ENCODE assay signal across 18 mouse cellular contexts in the genomic region with DNA sequence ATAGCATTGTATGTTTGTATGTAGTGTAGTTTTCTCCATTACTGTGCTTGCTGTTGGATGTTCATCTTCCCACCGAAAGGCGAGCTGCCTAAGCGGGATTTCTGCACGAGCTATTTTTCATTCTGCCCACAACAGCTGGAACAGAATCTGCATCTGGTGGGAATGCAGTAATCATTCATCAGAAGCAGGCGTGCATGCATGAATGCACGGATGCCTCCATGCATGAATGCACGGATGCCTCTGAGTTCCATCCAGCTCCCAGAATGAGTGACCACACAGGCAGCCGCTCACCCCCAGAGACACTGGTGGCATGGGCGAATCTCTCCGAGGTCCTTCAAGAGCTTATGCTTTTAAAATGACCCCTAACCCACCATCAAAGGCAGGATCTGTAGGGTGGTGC. TPM values are rescaled to one million over a fixed set of nuclear protein-coding genes. Genes with fewer than 3 reads are reported as not detected.
DNase-seq lines count a peak whose midpoint lies in the region; ATAC-seq and TF ChIP-seq lines count a peak whose summit lies in the region.
"Had no signal": no experiment of that assay in that cellular context is flagged by ENCODE, and none has a peak within 500 bp of the region (broad histone marks: within the 10 kb centered on the region; RNA-seq: fewer than 3 reads in every experiment).

No protein-coding gene starts in this region.

- peak; percentile 40; the same call in 1 of the 2 replicates for TF ChIP-seq EP300 in CH12.LX (IDR thresholded peaks at IDR 0.05; ENCODE audit: low read length)

- H3K4me2 ChIP-seq in forebrain, embryonic 11.5 days (ENCODE audit: low read depth, low read length, severe bottlenecking): no peak overlapping the region
- H3K4me2 ChIP-seq in forebrain, embryonic 16.5 days (ENCODE audit: low read length): no peak overlapping the region
- H3K4me2 ChIP-seq in hindbrain, embryonic 12.5 days (replicated peaks): no peak overlapping the region
- no peak overlapping the region for H3K4me2 ChIP-seq in CH12.LX (ENCODE audit: insufficient read depth, low read depth, poor library complexity, severe bottlenecking)
- no peak overlapping the region for H3K4me2 ChIP-seq in hindbrain, embryonic 16.5 days (ENCODE audit: low read length)
- H3K4me2 ChIP-seq: forebrain, embryonic 15.5 days; midbrain, embryonic 11.5 days had no signal

- H3K9me3 ChIP-seq in forebrain, embryonic 11.5 days (ENCODE audit: control insufficient read depth, low read length): no peaks in the 10 kb centered on the region
- no peaks in the 10 kb centered on the region for H3K9me3 ChIP-seq in forebrain, embryonic 16.5 days (ENCODE audit: control insufficient read depth, low read length)
- H3K9me3 ChIP-seq in hindbrain, embryonic 10.5 days: no peaks in the 10 kb centered on the region
- H3K9me3 ChIP-seq in hindbrain, embryonic 12.5 days (replicated peaks): no peaks in the 10 kb centered on the region
- H3K9me3 ChIP-seq in CH12.LX (replicated peaks; ENCODE audit: low read length): no peaks in the 10 kb centered on the region
- H3K9me3 ChIP-seq in hindbrain, embryonic 16.5 days (ENCODE audit: control insufficient read depth, low read length): no peaks in the 10 kb centered on the region
- H3K9me3 ChIP-seq: forebrain, embryonic 15.5 days had no signal

- TF ChIP-seq POLR2A in CH12.LX (IDR thresholded peaks at IDR 0.05; ENCODE audit: low read depth, low read length): no peak

- peak; percentile 18; the same call in 1 of the 2 replicates for ATAC-seq in forebrain, embryonic 11.5 days (replicated peaks; ENCODE audit: low FRiP score)
- ATAC-seq in forebrain, embryonic 16.5 days: no peak
- ATAC-seq in hindbrain, embryonic 12.5 days (ENCODE audit: low FRiP score): no peak
- ATAC-seq in hindbrain, embryonic 16.5 days: peak; percentile 38; the same call in 1 of the 2 replicates
- ATAC-seq: forebrain, embryonic 15.5 days; intestine, postnatal 0 days had no signal

- H3K36me3 ChIP-seq in forebrain, embryonic 11.5 days (ENCODE audit: control insufficient read depth, insufficient read depth, low read length): no peaks in the 10 kb centered on the region
- no peaks in the 10 kb centered on the region for H3K36me3 ChIP-seq in forebrain, embryonic 16.5 days (ENCODE audit: control insufficient read depth, insufficient read depth)
- H3K36me3 ChIP-seq in hindbrain, embryonic 10.5 days: no peaks in the 10 kb centered on the region
- no peaks in the 10 kb centered on the region for H3K36me3 ChIP-seq in hindbrain, embryonic 12.5 days
- H3K36me3 ChIP-seq in CH12.LX (replicated peaks in 1 of 2; ENCODE audit: control insufficient read depth in 1 of 2, insufficient read depth in 1 of 2, low read length in 1 of 2): no peaks in the 10 kb centered on the region
- no peaks in the 10 kb centered on the region for H3K36me3 ChIP-seq in hindbrain, embryonic 16.5 days (ENCODE audit: control insufficient read depth, insufficient read depth, low read length)
- H3K36me3 ChIP-seq: forebrain, embryonic 15.5 days had no signal

- TF ChIP-seq RAD21 in CH12.LX (IDR thresholded peaks at IDR 0.05; ENCODE audit: low read depth, low read length): no peak

- DNase-seq in forebrain, embryonic 11.5 days (ENCODE audit: low spot score): no peak
- DNase-seq in hindbrain, embryonic 10.5 days (ENCODE audit: low spot score): no peak
- no peak for DNase-seq in CH12.LX (ENCODE audit: extremely low read depth)
- DNase-seq in layer of hippocampus, adult 8-10 months (ENCODE audit: low spot score in 2 of 2): no peak
- DNase-seq: cerebellum, postnatal 36 days; heart, adult 2 months; lung, postnatal 14 days; right cerebral cortex, postnatal 14 days; thymus, postnatal 36 days had no signal

- H3K4me3 ChIP-seq in forebrain, embryonic 11.5 days (ENCODE audit: low read depth, low read length): no peak overlapping the region
- no peak overlapping the region for H3K4me3 ChIP-seq in forebrain, embryonic 16.5 days (replicated peaks; ENCODE audit: low read length)
- H3K4me3 ChIP-seq in hindbrain, embryonic 10.5 days: no peak overlapping the region
- H3K4me3 ChIP-seq in hindbrain, embryonic 12.5 days: no peak overlapping the region
- no peak overlapping the region for H3K4me3 ChIP-seq in CH12.LX (replicated peaks in 1 of 3; ENCODE audit: low read depth in 2 of 3, low read length in 2 of 3, poor library complexity in 1 of 3)
- H3K4me3 ChIP-seq in hindbrain, embryonic 16.5 days (ENCODE audit: low read length): no peak overlapping the region
- H3K4me3 ChIP-seq: forebrain, embryonic 15.5 days; heart, adult 2 months had no signal

- dilution Hi-C loops in CH12.LX (cut with MboI; ENCODE audit: extremely low pct_ligation_motif_present, extremely low pct_unique_long_range_greater_than_20kb, low sequenced_read_pairs): no loop called here

- in situ Hi-C loops in CH12.LX (cut with MboI; ENCODE audit: low pct_ligation_motif_present, low pct_unique_long_range_greater_than_20kb, low sequenced_read_pairs): no loop called here

- H3K27me3 ChIP-seq in forebrain, embryonic 11.5 days (ENCODE audit: control insufficient read depth, insufficient read depth, low read length): no peaks in the 10 kb centered on the region; the same call in 1 of the 2 replicates
- H3K27me3 ChIP-seq in forebrain, embryonic 16.5 days (replicated peaks; ENCODE audit: control insufficient read depth, insufficient read depth, low read length): no peaks in the 10 kb centered on the region
- peaks cover 38% of the 10 kb centered on the region for H3K27me3 ChIP-seq in hindbrain, embryonic 10.5 days (ENCODE audit: insufficient read depth, poor library complexity, severe bottlenecking)
- H3K27me3 ChIP-seq in hindbrain, embryonic 12.5 days: peaks cover 11% of the 10 kb centered on the region; the same call in 1 of the 2 replicates
- peaks cover 12% of the 10 kb centered on the region for H3K27me3 ChIP-seq in CH12.LX (replicated peaks)
- H3K27me3 ChIP-seq in hindbrain, embryonic 16.5 days (replicated peaks; ENCODE audit: control insufficient read depth, insufficient read depth, low read length): no peaks in the 10 kb centered on the region
- H3K27me3 ChIP-seq: forebrain, embryonic 15.5 days had no signal

- H3K79me2 ChIP-seq in CH12.LX (replicated peaks; ENCODE audit: control insufficient read depth, extremely low read depth, insufficient read depth, poor library complexity, severe bottlenecking): no peaks in the 10 kb centered on the region

- H3K4me1 ChIP-seq in forebrain, embryonic 11.5 days (replicated peaks; ENCODE audit: control insufficient read depth, insufficient read depth, low read length): 0 out of 2 replicates have a peak, but pooled peaks cover 4% of the 10 kb centered on the region
- peaks cover 2% of the 10 kb centered on the region; the same call in 1 of the 2 replicates for H3K4me1 ChIP-seq in forebrain, embryonic 16.5 days (replicated peaks; ENCODE audit: control insufficient read depth, insufficient read depth, low read length)
- H3K4me1 ChIP-seq in hindbrain, embryonic 10.5 days (replicated peaks): peaks cover 48% of the 10 kb centered on the region
- peaks cover 26% of the 10 kb centered on the region for H3K4me1 ChIP-seq in hindbrain, embryonic 12.5 days
- H3K4me1 ChIP-seq in CH12.LX (ENCODE audit: control insufficient read depth in 1 of 2, insufficient read depth in 2 of 2): peaks cover 23 to 46% of the 10 kb centered on the region in 2 experiments
- peaks cover 7% of the 10 kb centered on the region for H3K4me1 ChIP-seq in hindbrain, embryonic 16.5 days (ENCODE audit: control insufficient read depth, insufficient read depth, low read depth, low read length)

- WGBS in forebrain, embryonic 11.5 days: 32% methylated on average over 10 of the region's 10 CpGs
- WGBS in forebrain, embryonic 16.5 days: 35% methylated on average over 10 of the region's 10 CpGs
- WGBS in hindbrain, embryonic 10.5 days: 42% methylated on average over 10 of the region's 10 CpGs
- 28% methylated on average over 10 of the region's 10 CpGs for WGBS in hindbrain, embryonic 12.5 days
- WGBS in hindbrain, embryonic 16.5 days: 23% methylated on average over 10 of the region's 10 CpGs

- TF ChIP-seq CTCF in CH12.LX (conservative IDR thresholded peaks at IDR 0.05 in 1 of 2, IDR thresholded peaks at IDR 0.05 in 1 of 2; ENCODE audit: low read depth in 2 of 2, low read length in 2 of 2): no peak

- H3K9ac ChIP-seq in forebrain, embryonic 11.5 days (ENCODE audit: low read length): no peak overlapping the region
- H3K9ac ChIP-seq in forebrain, embryonic 16.5 days (replicated peaks; ENCODE audit: low read depth, low read length): no peak overlapping the region
- H3K9ac ChIP-seq in hindbrain, embryonic 12.5 days: no peak overlapping the region
- no peak overlapping the region for H3K9ac ChIP-seq in CH12.LX (ENCODE audit: insufficient read depth, low read depth)
- H3K9ac ChIP-seq in hindbrain, embryonic 16.5 days (ENCODE audit: low read depth, low read length): no peak overlapping the region
- H3K9ac ChIP-seq: forebrain, embryonic 15.5 days had no signal

- H3K27ac ChIP-seq in forebrain, embryonic 11.5 days (ENCODE audit: low read depth, low read length): no peak overlapping the region
- H3K27ac ChIP-seq in forebrain, embryonic 16.5 days (ENCODE audit: low read length): no peak overlapping the region
- H3K27ac ChIP-seq in hindbrain, embryonic 10.5 days: peak overlapping the region; percentile 31; the same call in 1 of the 2 replicates
- no peak overlapping the region for H3K27ac ChIP-seq in hindbrain, embryonic 12.5 days
- no peak overlapping the region for H3K27ac ChIP-seq in CH12.LX (ENCODE audit: insufficient read depth, low read depth)
- H3K27ac ChIP-seq in hindbrain, embryonic 16.5 days (ENCODE audit: low read depth, low read length): no peak overlapping the region
- H3K27ac ChIP-seq: forebrain, embryonic 15.5 days; heart, adult 2 months had no signal

RNA-seq across cellular contexts. Expression of a gene that starts 1.7 kb away (rescaled TPM):
- 0.29 TPM in 1 of 2 replicates, not detected in the other for polyA plus RNA-seq in forebrain, embryonic 11.5 days (2014; fragmentation: Nextera tagmentation; extraction: Ambion mirVana)
- polyA plus RNA-seq in forebrain, embryonic 16.5 days (2015; fragmentation: Nextera tagmentation; extraction: Ambion mirVana): 0.10 TPM in 1 of 2 replicates, not detected in the other
- polyA plus RNA-seq in hindbrain, embryonic 10.5 days (2016; fragmentation: Nextera tagmentation; extraction: Ambion mirVana): 1.0 and 1.3 TPM in 2 replicates
- 0.13 and 0.29 TPM in 2 replicates for polyA plus RNA-seq in hindbrain, embryonic 12.5 days (2016; fragmentation: Nextera tagmentation; extraction: Ambion mirVana)
- not detected in 2 replicates for total RNA-seq in CH12.LX (2012; rRNA removed)
- total RNA-seq in CH12.LX (2014; rRNA removed): 0.48 TPM in 1 of 2 replicates, not detected in the other
- 0.26 TPM in 1 of 2 replicates, not detected in the other for polyA plus RNA-seq in CH12.LX (2012; ENCODE audit: insufficient read length, low read depth)
- 0.19 and 0.28 TPM in 2 replicates for polyA plus RNA-seq in hindbrain, embryonic 16.5 days (2015; fragmentation: Nextera tagmentation; extraction: Ambion mirVana)
- total RNA-seq in layer of hippocampus, adult 8-10 months (2022): not detected
- total RNA-seq: gastrocnemius, adult 18-20 months had no signal
- polyA plus RNA-seq: forebrain, embryonic 15.5 days; intestine, postnatal 0 days; liver, embryonic 16.5 days had no signal

RNA-seq across cellular contexts. Expression of a gene that starts 36.3 kb away (rescaled TPM):
- polyA plus RNA-seq in forebrain, embryonic 11.5 days (2014; fragmentation: Nextera tagmentation; extraction: Ambion mirVana): not detected in 2 replicates
- polyA plus RNA-seq in forebrain, embryonic 16.5 days (2015; fragmentation: Nextera tagmentation; extraction: Ambion mirVana): 0.09 and 0.15 TPM in 2 replicates
- polyA plus RNA-seq in hindbrain, embryonic 10.5 days (2016; fragmentation: Nextera tagmentation; extraction: Ambion mirVana): not detected in 2 replicates
- 0.08 TPM in 2 replicates for polyA plus RNA-seq in hindbrain, embryonic 12.5 days (2016; fragmentation: Nextera tagmentation; extraction: Ambion mirVana)
- not detected in 2 replicates for total RNA-seq in CH12.LX (2012; rRNA removed)
- total RNA-seq in CH12.LX (2014; rRNA removed): not detected in 2 replicates
- not detected in 2 replicates for polyA plus RNA-seq in CH12.LX (2012; ENCODE audit: insufficient read length, low read depth)
- not detected in 2 replicates for polyA plus RNA-seq in hindbrain, embryonic 16.5 days (2015; fragmentation: Nextera tagmentation; extraction: Ambion mirVana)
- not detected for total RNA-seq in layer of hippocampus, adult 8-10 months (2022)
- total RNA-seq: gastrocnemius, adult 18-20 months had no signal
- polyA plus RNA-seq: intestine, postnatal 0 days; limb, embryonic 14.5 days; liver, embryonic 16.5 days; midbrain, embryonic 11.5 days had no signal

RNA-seq across cellular contexts. Expression of a gene that starts 56.5 kb away (rescaled TPM):
- 115 and 123 TPM in 2 replicates for polyA plus RNA-seq in forebrain, embryonic 11.5 days (2014; fragmentation: Nextera tagmentation; extraction: Ambion mirVana)
- polyA plus RNA-seq in forebrain, embryonic 16.5 days (2015; fragmentation: Nextera tagmentation; extraction: Ambion mirVana): 83.0 and 89.0 TPM in 2 replicates
- polyA plus RNA-seq in hindbrain, embryonic 10.5 days (2016; fragmentation: Nextera tagmentation; extraction: Ambion mirVana): 131 and 136 TPM in 2 replicates
- polyA plus RNA-seq in hindbrain, embryonic 12.5 days (2016; fragmentation: Nextera tagmentation; extraction: Ambion mirVana): 101 and 112 TPM in 2 replicates
- total RNA-seq in CH12.LX (2012; rRNA removed) (85.8 and 121 TPM in 2 replicates), CH12.LX (2014; rRNA removed) (93.0 and 97.4 TPM in 2 replicates)
- polyA plus RNA-seq in CH12.LX (2012; ENCODE audit: insufficient read length, low read depth): 125 and 127 TPM in 2 replicates
- polyA plus RNA-seq in hindbrain, embryonic 16.5 days (2015; fragmentation: Nextera tagmentation; extraction: Ambion mirVana): 55.4 and 57.7 TPM in 2 replicates
- 10 to 100 TPM; 16.8 to 27.3 (median 21.0) TPM for total RNA-seq in layer of hippocampus, adult 8-10 months (2022)

Comparison
In these comparisons a context has a peak if more than half of its experiments do, and no peak if none do; other contexts are left out.
1. ATAC-seq: peak in forebrain, embryonic 11.5 days (single experiment) and hindbrain, embryonic 16.5 days (single experiment); none in forebrain, embryonic 16.5 days (single experiment) and hindbrain, embryonic 12.5 days (single experiment).